ENCODE assay signal across 26 mouse cellular contexts in genomic region chr6:108703085-108703484, GRCm38 (mm10).
"Had no signal": no experiment of that assay in that cellular context is flagged by ENCODE, and none has a peak within 500 bp of the region (broad histone marks: within the 10 kb centered on the region; RNA-seq: fewer than 3 reads in every experiment).

No protein-coding gene starts in this region.

- H3K9me3 ChIP-seq: embryonic facial prominence, embryonic 10.5 days; embryonic facial prominence, embryonic 12.5 days; embryonic facial prominence, embryonic 13.5 days; embryonic facial prominence, embryonic 15.5 days; forebrain, embryonic 10.5 days; forebrain, embryonic 12.5 days; forebrain, embryonic 13.5 days; forebrain, embryonic 15.5 days had no signal

- H3K36me3 ChIP-seq: embryonic facial prominence, embryonic 10.5 days; embryonic facial prominence, embryonic 12.5 days; embryonic facial prominence, embryonic 13.5 days; embryonic facial prominence, embryonic 15.5 days; forebrain, embryonic 10.5 days; forebrain, embryonic 12.5 days; forebrain, embryonic 15.5 days had no signal

- H3K4me2 ChIP-seq: embryonic facial prominence, embryonic 12.5 days; embryonic facial prominence, embryonic 13.5 days; embryonic facial prominence, embryonic 15.5 days; forebrain, embryonic 12.5 days; forebrain, embryonic 13.5 days; forebrain, embryonic 15.5 days had no signal

- H3K27ac ChIP-seq: embryonic facial prominence, embryonic 10.5 days; embryonic facial prominence, embryonic 12.5 days; embryonic facial prominence, embryonic 13.5 days; embryonic facial prominence, embryonic 15.5 days; forebrain, embryonic 10.5 days; forebrain, embryonic 12.5 days; forebrain, embryonic 13.5 days; forebrain, embryonic 15.5 days; gastrocnemius, adult 2 months; heart, adult 2 months had no signal

- ATAC-seq: forebrain, embryonic 13.5 days; forebrain, embryonic 14.5 days; forebrain, embryonic 15.5 days; forebrain, embryonic 16.5 days; forebrain, postnatal 0 days had no signal

- H3K9ac ChIP-seq: embryonic facial prominence, embryonic 12.5 days; embryonic facial prominence, embryonic 13.5 days; embryonic facial prominence, embryonic 15.5 days; forebrain, embryonic 12.5 days; forebrain, embryonic 13.5 days; forebrain, embryonic 15.5 days; forebrain, postnatal 0 days had no signal

- H3K27me3 ChIP-seq: embryonic facial prominence, embryonic 12.5 days; embryonic facial prominence, embryonic 15.5 days; forebrain, embryonic 15.5 days had no signal

- H3K4me3 ChIP-seq: embryonic facial prominence, embryonic 10.5 days; embryonic facial prominence, embryonic 12.5 days; embryonic facial prominence, embryonic 13.5 days; embryonic facial prominence, embryonic 15.5 days; erythroblast, embryonic 14.5 days; forebrain, embryonic 10.5 days; forebrain, embryonic 12.5 days; forebrain, embryonic 13.5 days; forebrain, embryonic 15.5 days; gastrocnemius, adult 2 months; heart, adult 2 months had no signal

- DNase-seq: cerebellum, adult 9-11 months; cerebellum, postnatal 10 days; cerebellum, postnatal 14 days; cerebellum, postnatal 25 days; cerebellum, postnatal 36 days; embryo, embryonic 11 days; forebrain, postnatal 0 days; gastrocnemius, adult 2 months; gastrocnemius, postnatal 10 days; gastrocnemius, postnatal 14 days; gastrocnemius, postnatal 25 days; gastrocnemius, postnatal 36 days; heart, adult 11 months; heart, adult 18-20 months had no signal
